8 mouse cellular contexts compared by ENCODE assay signal in genomic region chr4:43005765-43006164, GRCm38 (mm10). TPM values are rescaled to one million over a fixed set of nuclear protein-coding genes. Genes with fewer than 3 reads are reported as not detected.
DNase-seq lines count a peak whose midpoint lies in the region; ATAC-seq and TF ChIP-seq lines count a peak whose summit lies in the region.

No protein-coding gene starts in this region.

- H3K27ac ChIP-seq in liver, adult 2 months (replicated peaks; ENCODE audit: insufficient read depth, low read depth, low read length) = no peak overlapping the region
- H3K27ac ChIP-seq in liver, embryonic 12.5 days = no peak overlapping the region
- H3K27ac ChIP-seq in liver, postnatal 0 days (ENCODE audit: low read depth) = no peak overlapping the region

- peaks cover 3% of the 10 kb centered on the region; the same call in 1 of the 2 replicates for H3K4me1 ChIP-seq in liver, adult 2 months (ENCODE audit: control insufficient read depth, insufficient read depth, low read length)
- peaks cover 29% of the 10 kb centered on the region for H3K4me1 ChIP-seq in liver, embryonic 12.5 days
- H3K4me1 ChIP-seq in liver, postnatal 0 days (ENCODE audit: insufficient read depth) = peaks cover 6% of the 10 kb centered on the region; the same call in 1 of the 2 replicates

- no peak for TF ChIP-seq CTCF in liver, adult 2 months (IDR thresholded peaks at IDR 0.05; ENCODE audit: low read depth, low read length)
- peak; percentile 82 for TF ChIP-seq CTCF in liver, postnatal 0 days (IDR thresholded peaks at IDR 0.05; ENCODE audit: low read depth)

- 46% methylated on average over 2 of the region's 2 CpGs for WGBS in liver, adult 2 months
- WGBS in liver, embryonic 12.5 days (ENCODE audit: insufficient replicate concordance) = 39% methylated on average over 2 of the region's 2 CpGs
- 59% methylated on average over 2 of the region's 2 CpGs for WGBS in liver, postnatal 0 days (ENCODE audit: insufficient replicate concordance)

- no peak overlapping the region for H3K9ac ChIP-seq in liver, adult 2 months (ENCODE audit: low read depth, low read length)
- no peak overlapping the region for H3K9ac ChIP-seq in liver, embryonic 12.5 days
- no peak overlapping the region for H3K9ac ChIP-seq in liver, postnatal 0 days (replicated peaks)

- no peak overlapping the region for H3K4me2 ChIP-seq in liver, embryonic 12.5 days
- no peak overlapping the region for H3K4me2 ChIP-seq in liver, postnatal 0 days (ENCODE audit: low read depth, low read length)

- DNase-seq in cerebellum, adult 9-11 months = peak; percentile 47
- DNase-seq in cerebellum, postnatal 4 days (ENCODE audit: low spot score in 2 of 2) = no peak
- DNase-seq in liver, adult 2 months (ENCODE audit: extremely low read depth, low read depth, low spot score) = peak; percentile 81
- DNase-seq in c-Kit-positive CD71-positive TER-119-positive erythroid progenitor cells, embryonic 14.5 days (ENCODE audit: low spot score) = peak; percentile 72
- no peak for DNase-seq in liver, postnatal 0 days
- DNase-seq in yolk sac, embryonic 10.5 days (ENCODE audit: low spot score) = no peak
- DNase-seq in left cerebral cortex, postnatal 10 days (ENCODE audit: extremely low spot score in 1 of 2, low spot score in 2 of 2) = no peak

- no peak for TF ChIP-seq POLR2A in liver, adult 2 months (IDR thresholded peaks at IDR 0.05; ENCODE audit: extremely low read depth, insufficient read depth, low read length)

- H3K27me3 ChIP-seq in liver, adult 2 months (ENCODE audit: control insufficient read depth, insufficient read depth, low read length) = no peaks in the 10 kb centered on the region
- no peaks in the 10 kb centered on the region for H3K27me3 ChIP-seq in liver, embryonic 12.5 days (replicated peaks)
- H3K27me3 ChIP-seq in liver, postnatal 0 days (ENCODE audit: insufficient read depth, low read length) = no peaks in the 10 kb centered on the region

- H3K9me3 ChIP-seq in liver, embryonic 12.5 days (replicated peaks) = no peaks in the 10 kb centered on the region
- H3K9me3 ChIP-seq in liver, postnatal 0 days (ENCODE audit: low read length) = no peaks in the 10 kb centered on the region

- intact Hi-C loops in left cerebral cortex, postnatal 10 days (cut with DNase I) = no loop called here

- TF ChIP-seq EP300 in liver, postnatal 0 days (IDR thresholded peaks at IDR 0.05; ENCODE audit: low read depth) = no peak

- H3K79me2 ChIP-seq in liver, adult 2 months (ENCODE audit: control insufficient read depth, insufficient read depth, low read length) = no peaks in the 10 kb centered on the region

- no peak for ATAC-seq in liver, embryonic 12.5 days
- ATAC-seq in liver, postnatal 0 days = peak; percentile 52

- H3K4me3 ChIP-seq in liver, adult 2 months (ENCODE audit: insufficient read depth, low read depth, low read length) = no peak overlapping the region
- H3K4me3 ChIP-seq in liver, embryonic 12.5 days = no peak overlapping the region
- H3K4me3 ChIP-seq in liver, postnatal 0 days (ENCODE audit: low read depth, low read length) = no peak overlapping the region

- no peaks in the 10 kb centered on the region for H3K36me3 ChIP-seq in liver, adult 2 months (ENCODE audit: control insufficient read depth, insufficient read depth, low read length)
- H3K36me3 ChIP-seq in liver, embryonic 12.5 days = peaks cover 36% of the 10 kb centered on the region
- H3K36me3 ChIP-seq in liver, postnatal 0 days (replicated peaks; ENCODE audit: insufficient read depth, low read length) = no peaks in the 10 kb centered on the region; the same call in 1 of the 2 replicates

RNA-seq across cellular contexts. Expression of gene Fancg, which starts 4.5 kb away (rescaled TPM):
- total RNA-seq in liver, adult 2 months (2014; rRNA removed) = 1.2 and 2.1 TPM in 2 replicates
- polyA plus RNA-seq in liver, adult 2 months (2012; rRNA removed) = 2.2 and 2.9 TPM in 2 replicates
- polyA plus RNA-seq in liver, embryonic 12.5 days (2016; fragmentation: Nextera tagmentation; extraction: Ambion mirVana) = 12.3 and 13.6 TPM in 2 replicates
- polyA plus RNA-seq in liver, postnatal 0 days (2015; fragmentation: Nextera tagmentation; extraction: Ambion mirVana) = 4.5 and 5.5 TPM in 2 replicates
- total RNA-seq in left cerebral cortex, postnatal 10 days (2021) = 10 to 100 TPM in 1 of 2 experiments, 1 to 10 TPM in 1; 8.4 to 10.8 TPM

RNA-seq across cellular contexts. Expression of gene Vcp, which starts 5.5 kb away (rescaled TPM):
- 182 and 216 TPM in 2 replicates for total RNA-seq in liver, adult 2 months (2014; rRNA removed)
- polyA plus RNA-seq in liver, adult 2 months (2012; rRNA removed) = 157 and 163 TPM in 2 replicates
- 354 and 366 TPM in 2 replicates for polyA plus RNA-seq in liver, embryonic 12.5 days (2016; fragmentation: Nextera tagmentation; extraction: Ambion mirVana)
- 127 and 145 TPM in 2 replicates for polyA plus RNA-seq in liver, postnatal 0 days (2015; fragmentation: Nextera tagmentation; extraction: Ambion mirVana)
- total RNA-seq in left cerebral cortex, postnatal 10 days (2021) = 100 to 1,000 TPM; 270 to 280 TPM

RNA-seq across cellular contexts. Expression of gene Pigo, which starts 19.9 kb away (rescaled TPM):
- total RNA-seq in liver, adult 2 months (2014; rRNA removed) = 6.9 and 7.2 TPM in 2 replicates
- polyA plus RNA-seq in liver, adult 2 months (2012; rRNA removed) = 11.0 and 14.0 TPM in 2 replicates
- polyA plus RNA-seq in liver, embryonic 12.5 days (2016; fragmentation: Nextera tagmentation; extraction: Ambion mirVana) = 16.8 and 19.4 TPM in 2 replicates
- polyA plus RNA-seq in liver, postnatal 0 days (2015; fragmentation: Nextera tagmentation; extraction: Ambion mirVana) = 7.6 and 8.3 TPM in 2 replicates
- 10 to 100 TPM; 24.3 to 32.6 TPM for total RNA-seq in left cerebral cortex, postnatal 10 days (2021)

RNA-seq across cellular contexts. Expression of gene Stoml2, which starts 25.7 kb away (rescaled TPM):
- total RNA-seq in liver, adult 2 months (2014; rRNA removed) = 92.2 and 108 TPM in 2 replicates
- 88.7 and 106 TPM in 2 replicates for polyA plus RNA-seq in liver, adult 2 months (2012; rRNA removed)
- polyA plus RNA-seq in liver, embryonic 12.5 days (2016; fragmentation: Nextera tagmentation; extraction: Ambion mirVana) = 280 and 292 TPM in 2 replicates
- 114 and 116 TPM in 2 replicates for polyA plus RNA-seq in liver, postnatal 0 days (2015; fragmentation: Nextera tagmentation; extraction: Ambion mirVana)
- 100 to 1,000 TPM; 102 to 114 TPM for total RNA-seq in left cerebral cortex, postnatal 10 days (2021)

RNA-seq across cellular contexts. Expression of gene 1700022I11Rik, which starts 36.4 kb away (rescaled TPM):
- not detected in 2 replicates for total RNA-seq in liver, adult 2 months (2014; rRNA removed)
- polyA plus RNA-seq in liver, adult 2 months (2012; rRNA removed) = not detected in 2 replicates
- 0.20 and 0.47 TPM in 2 replicates for polyA plus RNA-seq in liver, embryonic 12.5 days (2016; fragmentation: Nextera tagmentation; extraction: Ambion mirVana)
- 0.17 TPM in 1 of 2 replicates, not detected in the other for polyA plus RNA-seq in liver, postnatal 0 days (2015; fragmentation: Nextera tagmentation; extraction: Ambion mirVana)
- not detected for total RNA-seq in left cerebral cortex, postnatal 10 days (2021)

Comparison
In these comparisons a context has a peak if more than half of its experiments do, and no peak if none do; other contexts are left out.
1. DNase-seq: peak in cerebellum, adult 9-11 months (single experiment), liver, adult 2 months (single experiment) and c-Kit-positive CD71-positive TER-119-positive erythroid progenitor cells, embryonic 14.5 days (single experiment); none in cerebellum, postnatal 4 days (0 of 2), liver, postnatal 0 days (single experiment), yolk sac, embryonic 10.5 days (single experiment) and left cerebral cortex, postnatal 10 days (0 of 2).